Mouse (Mus musculus): ENCODE results near the gene Pnpla8.
"Not testable (repeated sequence)": the region's sequence is repeated elsewhere in the genome, so short reads cannot be mapped to it uniquely, and the experiment has no call there.

Pnpla8 gene

GRCm38 (mm10) chr12:44269311-44269831 is 48.2 kb downstream of the Pnpla8 start:
- peak; percentile 57 to 78 for DNase-seq (ENCODE audit: low spot score in 2 of 2)

- DNase-seq (ENCODE audit: low spot score in 2 of 2), result no peak
Measured at GRCm38 (mm10) chr12:44274125-44274835, 53.1 kb downstream of the Pnpla8 start.

DNA sequence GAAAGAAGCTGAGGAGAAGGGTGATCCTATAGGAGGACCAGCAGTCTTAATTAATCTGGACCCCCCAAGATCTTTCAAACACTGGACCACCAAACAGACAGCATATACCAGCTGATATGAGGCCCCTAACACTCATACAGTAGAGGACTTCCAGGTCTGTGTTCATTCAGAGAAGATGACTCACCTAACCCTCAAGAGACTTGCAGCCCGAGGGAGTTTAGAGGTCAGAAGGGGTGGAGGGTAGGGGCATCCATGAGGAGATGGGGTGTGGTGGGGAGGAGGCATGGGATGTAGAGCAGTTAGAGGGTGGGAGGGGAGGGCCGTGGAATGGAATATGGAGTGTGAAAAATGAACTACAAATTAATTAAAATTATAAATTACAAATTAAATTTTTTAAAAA is 59.0 kb downstream of the Pnpla8 start:
- DNase-seq (ENCODE audit: low spot score in 2 of 2), result not testable (repeated sequence)

- DNase-seq (ENCODE audit: low spot score in 2 of 2), result no peak
Measured at GRCm38 (mm10) chr12:44281534-44281933, 60.4 kb downstream of the Pnpla8 start.

DNA sequence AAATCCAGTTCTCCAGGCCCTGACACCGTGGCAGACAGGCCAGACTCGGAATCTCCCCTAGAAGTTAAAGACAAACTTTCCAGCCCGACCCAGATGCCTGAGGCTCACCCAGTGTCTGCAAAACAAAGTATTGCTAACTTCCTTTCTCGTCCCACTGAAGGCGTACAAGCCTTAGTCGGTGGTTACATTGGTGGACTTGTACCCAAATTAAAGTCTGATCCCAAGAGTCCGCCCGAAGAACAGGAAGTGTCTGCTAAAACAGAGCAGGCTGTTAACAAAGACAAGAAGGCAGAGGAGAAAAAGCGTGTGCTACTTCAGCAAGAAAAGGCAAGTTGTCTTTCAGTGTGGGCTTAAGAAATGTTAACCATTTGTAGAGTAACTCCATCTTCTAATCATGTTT is 62.2 kb downstream of the Pnpla8 start:
- no peak for DNase-seq (ENCODE audit: low spot score in 2 of 2)

DNA sequence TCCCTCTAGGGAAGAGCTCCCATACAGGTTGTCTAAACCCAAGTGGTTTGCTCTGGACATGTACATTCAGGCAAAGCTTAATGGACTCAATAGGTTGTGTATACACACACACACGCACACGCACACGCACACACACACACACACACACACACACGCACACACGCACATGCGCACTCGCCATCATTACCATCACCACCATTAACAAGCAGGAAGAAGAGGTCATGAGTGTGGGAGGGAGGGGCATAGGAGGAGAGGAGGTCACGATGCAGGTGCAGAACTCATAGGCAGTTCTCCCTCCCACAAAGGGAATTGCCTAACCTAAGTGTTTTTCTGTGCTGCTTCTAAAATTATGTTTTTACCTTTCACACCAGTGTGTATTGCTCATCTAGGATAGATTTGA is 65.8 kb downstream of the Pnpla8 start:
- no peak for DNase-seq (ENCODE audit: low spot score in 2 of 2)

DNA sequence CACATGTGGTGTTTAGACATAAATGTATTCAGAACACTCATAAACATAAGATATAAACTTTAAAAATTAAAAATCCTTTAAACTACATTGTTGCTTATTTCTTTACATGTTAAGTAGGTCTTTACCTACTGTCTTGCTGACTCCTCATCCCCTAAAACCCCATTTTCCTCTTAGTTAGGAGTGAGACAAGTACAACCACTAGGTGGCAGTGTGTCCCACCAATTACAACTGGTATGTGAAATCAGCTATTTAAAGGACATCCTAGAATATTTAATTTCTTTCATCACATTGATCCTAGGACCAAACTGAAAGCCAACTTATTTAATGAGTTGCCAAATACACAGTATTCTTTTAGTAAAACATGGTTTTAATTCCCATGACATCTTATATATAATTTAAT is 71.1 kb downstream of the Pnpla8 start:
- peak; percentile 76 to 86 for DNase-seq (ENCODE audit: low spot score in 2 of 2)

DNA sequence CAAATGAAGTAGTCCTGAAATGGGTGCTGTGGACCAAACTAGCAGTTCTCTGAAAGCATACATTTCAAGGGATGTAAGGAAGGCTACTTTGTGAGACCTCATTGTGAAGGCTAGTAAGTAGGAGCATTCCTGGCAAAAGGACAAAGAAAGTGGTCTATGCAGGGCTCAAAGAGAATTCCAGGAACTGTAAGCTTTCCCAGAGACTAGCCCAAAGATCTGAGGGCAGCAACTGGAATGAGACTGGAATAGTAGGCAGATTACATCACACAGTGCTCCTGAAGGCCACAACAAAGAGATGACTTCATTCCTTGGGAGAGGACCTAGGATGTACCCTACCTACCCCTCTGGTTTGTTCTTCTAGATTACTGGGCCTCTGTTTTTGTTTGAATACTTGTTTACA is 79.6 kb downstream of the Pnpla8 start:
- DNase-seq (ENCODE audit: low spot score in 2 of 2), result no peak

GRCm38 (mm10) chr12:44304012-44304411 is 82.8 kb downstream of the Pnpla8 start:
- no peak for DNase-seq (ENCODE audit: low spot score in 2 of 2)

- DNase-seq (ENCODE audit: low spot score in 2 of 2), result no peak
Measured at GRCm38 (mm10) chr12:44304869-44305268, 83.7 kb downstream of the Pnpla8 start.

- no peak for DNase-seq (ENCODE audit: low spot score in 2 of 2)
Measured at GRCm38 (mm10) chr12:44308221-44308620, 87.1 kb downstream of the Pnpla8 start.

- DNase-seq (ENCODE audit: low spot score in 2 of 2), result no peak
Measured at GRCm38 (mm10) chr12:44315212-44315611, 94.0 kb downstream of the Pnpla8 start.

DNA sequence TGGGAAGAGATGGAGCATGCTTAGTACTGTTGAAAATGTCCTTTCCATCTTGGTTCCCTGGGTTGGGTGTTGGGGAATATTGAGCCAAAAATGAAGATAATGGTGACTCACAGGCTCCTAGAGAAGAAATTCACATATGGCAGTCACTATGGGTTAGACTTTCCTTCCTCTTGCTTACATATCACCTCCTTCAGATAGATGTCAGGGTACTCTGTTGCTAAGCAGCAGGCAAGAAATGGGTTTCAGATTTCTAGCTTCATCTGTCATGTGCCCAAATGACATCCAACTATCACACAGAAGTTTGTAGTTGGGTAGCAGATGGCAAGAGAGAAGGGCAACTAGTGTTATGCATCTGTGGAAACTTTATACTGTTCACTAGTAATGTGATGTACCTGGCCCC is 103.9 kb downstream of the Pnpla8 start:
- DNase-seq (ENCODE audit: low spot score in 2 of 2), result peak in 1 of 2 experiments; percentile 37

GRCm38 (mm10) chr12:44327452-44327851 is 106.3 kb downstream of the Pnpla8 start:
- DNase-seq (ENCODE audit: low spot score in 2 of 2), result no peak

DNA sequence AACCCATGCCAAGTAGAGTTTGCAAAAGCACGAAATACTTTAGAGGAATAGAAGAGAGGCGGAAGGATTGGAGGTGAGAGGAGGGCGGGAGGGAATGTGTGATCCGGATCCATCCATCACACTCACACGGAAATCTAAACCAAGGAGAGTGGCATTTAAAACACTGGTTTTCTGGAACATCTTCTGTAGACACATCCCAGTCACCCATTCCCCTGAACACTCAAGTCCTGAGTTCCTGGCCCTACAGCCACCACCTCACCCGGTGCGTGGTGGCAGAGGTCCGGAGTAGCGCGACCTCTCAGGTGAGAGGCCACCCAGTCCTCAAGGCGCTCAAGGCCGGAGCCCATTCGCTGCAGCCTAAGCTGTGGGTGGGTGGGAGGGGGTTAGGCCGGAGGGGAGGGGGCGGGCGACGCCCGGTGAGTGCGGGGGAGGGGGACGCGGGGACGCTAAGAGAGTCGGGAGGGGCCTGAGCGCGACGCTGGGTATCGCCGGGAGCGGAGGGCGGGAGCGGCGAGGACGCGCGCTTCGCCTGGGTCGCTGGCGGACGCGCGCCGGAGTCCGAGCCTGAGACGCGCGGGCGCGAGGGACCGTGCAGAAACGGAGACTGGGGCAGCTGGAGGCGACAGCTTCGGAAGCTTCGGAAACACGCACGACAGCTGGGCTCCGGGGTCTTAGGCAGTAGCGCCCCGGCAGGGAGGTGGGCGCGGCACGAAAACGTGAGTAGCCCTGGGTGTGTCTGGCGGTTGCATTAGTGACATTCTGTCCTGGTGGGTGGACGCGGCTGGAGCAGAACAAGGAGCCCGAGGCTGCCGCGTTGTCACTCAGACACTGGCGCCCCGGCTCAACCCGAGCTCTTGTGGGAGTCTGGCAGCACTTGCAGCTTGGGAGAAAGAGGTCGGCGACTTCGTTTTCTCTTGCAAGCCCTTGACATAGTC is 107.5 kb downstream of the Pnpla8 start, which contains the start of gene Nrcam:
TSS of gene Nrcam (plus strand) at position 505 of the 935 bp plus-strand sequence.
- DNase-seq (ENCODE audit: low spot score in 2 of 2), result peak; percentile 77 to 80

DNA sequence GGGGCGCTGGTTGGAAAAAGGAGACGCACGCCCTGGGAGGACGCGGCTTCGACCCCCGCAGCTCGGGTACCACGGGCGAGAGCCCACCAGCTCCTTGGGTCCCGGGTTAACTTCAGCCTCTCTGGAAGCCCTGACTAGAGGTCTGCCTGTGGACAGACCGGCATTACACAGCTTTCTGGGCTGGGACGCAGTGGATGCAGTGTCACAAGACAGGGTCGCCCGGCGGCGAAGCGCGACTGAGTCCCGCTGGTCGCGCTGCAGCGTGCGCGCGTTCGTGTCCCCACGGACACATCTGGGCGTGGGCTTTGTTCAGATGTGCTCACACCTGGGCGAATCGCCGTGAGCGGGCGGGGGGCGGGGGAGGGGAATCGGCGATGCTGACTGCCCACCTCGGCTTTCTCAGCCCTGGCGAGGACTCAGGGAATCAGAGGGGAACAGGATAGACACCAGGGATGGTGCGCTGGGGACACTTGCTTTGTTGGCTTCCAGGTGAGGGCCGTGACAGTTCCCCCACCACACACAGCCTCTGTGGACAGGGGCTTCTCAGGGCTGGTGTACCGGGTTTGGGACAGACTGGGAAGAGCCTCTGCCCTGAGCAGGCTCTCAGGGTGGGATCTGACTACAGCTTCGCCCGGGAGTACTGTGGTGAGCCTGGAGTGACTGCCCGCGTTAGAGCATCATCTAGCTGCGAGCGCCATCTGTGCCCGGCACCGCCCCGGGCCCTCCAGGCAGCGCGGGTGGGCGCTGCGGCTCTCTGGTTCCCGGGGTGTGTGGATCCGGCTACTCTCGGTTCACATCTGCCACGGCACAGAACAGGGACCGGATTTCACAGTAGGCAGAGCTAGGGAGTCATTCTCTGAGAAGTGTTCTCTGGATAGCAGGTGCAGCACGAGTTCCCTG is 108.4 kb downstream of the Pnpla8 start:
- DNase-seq (ENCODE audit: low spot score in 2 of 2), result peak; percentile 66 to 75

GRCm38 (mm10) chr12:44330216-44330719 is 109.1 kb downstream of the Pnpla8 start:
- peak in 1 of 2 experiments; percentile 32 for DNase-seq (ENCODE audit: low spot score in 2 of 2)

DNA sequence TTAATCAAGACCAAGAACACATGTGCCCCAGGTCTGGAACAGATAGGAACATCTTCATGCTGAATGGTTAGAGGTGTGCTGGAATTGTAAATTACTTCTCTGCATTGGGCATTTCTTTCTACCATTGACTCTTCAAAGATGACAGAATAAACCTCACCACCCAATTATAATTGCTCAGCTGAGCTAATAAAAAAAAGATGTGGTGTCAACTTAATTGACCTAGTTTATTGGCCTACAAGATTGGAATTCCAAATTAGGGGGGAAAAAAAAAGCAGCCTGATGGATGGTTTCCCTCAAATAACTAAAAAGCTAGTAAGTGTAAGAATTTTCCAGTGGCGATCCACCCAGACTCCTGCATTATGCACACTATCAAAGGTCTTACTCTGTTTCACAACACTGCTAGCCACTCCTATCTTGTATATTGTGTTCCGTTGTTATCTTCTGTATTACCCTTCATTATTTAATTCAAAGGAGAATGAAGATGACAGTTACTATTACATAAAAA is 116.0 kb downstream of the Pnpla8 start:
- no peak for DNase-seq (ENCODE audit: low spot score in 2 of 2)

DNA sequence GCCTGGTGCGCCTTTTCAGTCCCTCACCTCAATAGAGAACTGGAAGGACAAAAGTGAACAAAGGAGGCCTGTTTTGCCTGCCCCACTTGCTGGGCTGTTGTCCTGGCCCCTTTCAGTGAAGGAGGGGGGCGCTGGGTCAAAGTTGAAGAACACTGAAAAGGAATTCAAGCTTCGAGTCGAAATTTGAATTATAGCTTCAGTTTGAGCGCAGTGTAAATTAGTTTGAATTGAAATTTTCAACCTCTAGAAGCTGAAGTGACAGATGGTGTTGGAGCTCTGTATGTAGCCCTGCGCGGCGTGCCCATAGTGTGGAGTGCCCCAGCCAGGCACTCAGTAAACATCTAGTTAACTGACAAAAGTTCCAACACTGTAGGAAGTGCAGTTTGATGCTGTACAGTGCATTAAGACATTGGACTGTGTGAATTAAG is 117.0 kb downstream of the Pnpla8 start:
- no peak for DNase-seq (ENCODE audit: low spot score in 2 of 2)

- no peak for DNase-seq (ENCODE audit: low spot score in 2 of 2)
Measured at GRCm38 (mm10) chr12:44344075-44344474, 122.9 kb downstream of the Pnpla8 start.

DNA sequence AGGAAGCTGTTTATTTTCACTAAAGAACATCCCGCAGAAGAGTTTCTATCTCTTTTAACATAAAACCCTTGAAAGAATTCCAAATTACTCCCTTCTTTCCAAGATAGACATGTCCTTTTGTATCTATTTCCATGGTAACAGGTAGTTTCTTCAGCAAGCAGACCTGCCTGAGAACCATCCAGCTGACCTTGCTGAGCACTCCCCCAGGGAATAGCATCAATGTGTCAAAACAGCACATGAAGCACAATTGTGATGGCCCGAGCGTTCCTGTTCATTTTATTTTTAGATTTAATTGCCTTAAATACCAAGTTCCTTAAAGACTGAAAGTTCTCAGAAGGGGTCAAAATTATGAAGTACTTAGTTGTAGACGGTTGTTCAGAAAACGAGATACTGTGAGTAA is 124.1 kb downstream of the Pnpla8 start:
- DNase-seq (ENCODE audit: low spot score in 2 of 2), result no peak

Data from right cerebral cortex, adult 2 months (tissue).